Mouse (Mus musculus) liver, embryonic 14.5 days (tissue): ENCODE data around the gene Trpv6.

Experiments used
- CTCF ChIP-seq: IDR thresholded peaks from 2 replicates; pipeline ENCODE4 v1.5.1; 2016; ENCODE audit warnings: antibody characterized with exemption, low read depth, control low read depth
- EP300 ChIP-seq: IDR thresholded peaks from 2 replicates; pipeline ENCODE4 v1.6.1; 2016; ENCODE audit warnings: antibody characterized with exemption, low read depth

DNA sequence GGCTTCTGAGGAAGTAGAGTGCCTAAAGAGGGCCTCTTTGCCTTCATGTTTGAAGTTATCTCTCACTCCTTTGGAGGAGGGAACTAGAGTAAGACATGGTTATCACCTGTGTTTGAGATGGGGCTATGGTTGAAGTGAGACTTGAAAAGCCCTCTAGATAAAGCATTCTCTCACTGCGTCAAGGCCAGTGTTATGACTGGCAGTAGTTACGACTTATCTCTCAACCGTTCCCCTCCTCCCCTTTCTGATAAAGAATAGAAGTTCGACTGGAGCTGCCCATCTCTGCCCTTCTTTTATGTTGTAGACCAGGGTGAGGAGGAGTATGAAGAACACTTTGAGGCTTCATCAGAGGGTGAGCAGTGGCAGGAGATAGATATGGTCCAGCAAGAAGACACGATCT lies 48.7 kb upstream of the Trpv6 start:
- TF ChIP-seq CTCF (no peak), EP300 (peak; percentile 56; the same call in 1 of the 2 replicates)
